Mouse (Mus musculus): Measurements from ENCODE around the gene Sidt1.

DNA sequence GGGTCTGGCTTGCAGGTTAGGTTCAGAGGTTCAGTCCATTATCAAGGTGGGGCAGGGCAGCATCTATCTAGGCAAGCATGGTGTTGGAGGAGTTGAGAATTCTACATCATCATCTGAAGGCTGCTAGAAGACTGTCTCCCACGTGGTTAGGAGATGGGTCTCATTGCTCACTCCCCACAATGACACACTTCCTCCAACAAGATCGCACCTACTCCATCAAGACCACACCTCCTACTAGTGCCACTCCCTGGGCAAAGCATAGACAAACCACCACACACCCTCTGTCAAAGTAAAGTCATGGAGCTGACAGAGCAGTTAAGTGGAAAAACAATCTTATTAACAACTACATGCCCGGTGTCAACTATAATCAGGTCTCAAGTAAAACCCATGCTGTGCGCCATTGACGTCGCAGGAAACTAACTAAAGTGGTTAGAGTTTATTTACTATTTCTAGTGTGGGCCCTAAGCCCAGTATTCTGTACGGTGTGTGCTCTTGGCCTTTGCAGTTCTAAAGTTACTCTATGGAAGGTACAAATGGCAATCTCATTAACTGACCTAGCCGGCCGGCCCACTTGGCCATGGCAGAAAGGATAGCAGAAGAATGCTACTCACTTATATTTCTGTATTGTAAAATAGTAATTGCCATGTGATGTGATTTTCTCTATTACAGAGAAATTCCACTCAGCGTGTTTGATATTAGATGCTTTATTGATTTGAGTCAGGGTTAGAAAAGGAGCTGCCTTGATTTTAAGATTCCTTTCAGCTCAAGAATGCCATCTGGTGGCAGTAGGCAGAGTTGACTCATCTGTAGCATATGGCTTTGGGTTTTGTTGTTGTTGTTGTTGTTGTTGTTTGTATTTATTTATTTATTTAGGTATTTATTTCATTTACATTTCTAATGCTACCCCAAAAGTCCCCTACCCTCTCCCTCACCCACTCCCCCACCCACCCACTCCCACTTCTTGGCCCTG lies 29.2 kb upstream of the Sidt1 start:
- no peak for TF ChIP-seq CTCF (IDR thresholded peaks at IDR 0.05; ENCODE audit: borderline replicate concordance, control insufficient read depth, extremely low read depth, insufficient read depth, low read length, poor library complexity)
- no peak for TF ChIP-seq POLR2A (IDR thresholded peaks at IDR 0.05; ENCODE audit: control insufficient read depth, extremely low read depth, insufficient read depth, low read length, poor library complexity)

Measured in thymus, adult 2 months (tissue).